Mouse (Mus musculus): ENCODE data around the gene Wdsub1. TPM values are rescaled to one million over a fixed set of nuclear protein-coding genes. Genes with fewer than 3 reads are reported as not detected.

Wdsub1 gene
- polyA plus RNA-seq, 2 experiments from 2014 or later: 3.8 to 4.6 TPM

DNA sequence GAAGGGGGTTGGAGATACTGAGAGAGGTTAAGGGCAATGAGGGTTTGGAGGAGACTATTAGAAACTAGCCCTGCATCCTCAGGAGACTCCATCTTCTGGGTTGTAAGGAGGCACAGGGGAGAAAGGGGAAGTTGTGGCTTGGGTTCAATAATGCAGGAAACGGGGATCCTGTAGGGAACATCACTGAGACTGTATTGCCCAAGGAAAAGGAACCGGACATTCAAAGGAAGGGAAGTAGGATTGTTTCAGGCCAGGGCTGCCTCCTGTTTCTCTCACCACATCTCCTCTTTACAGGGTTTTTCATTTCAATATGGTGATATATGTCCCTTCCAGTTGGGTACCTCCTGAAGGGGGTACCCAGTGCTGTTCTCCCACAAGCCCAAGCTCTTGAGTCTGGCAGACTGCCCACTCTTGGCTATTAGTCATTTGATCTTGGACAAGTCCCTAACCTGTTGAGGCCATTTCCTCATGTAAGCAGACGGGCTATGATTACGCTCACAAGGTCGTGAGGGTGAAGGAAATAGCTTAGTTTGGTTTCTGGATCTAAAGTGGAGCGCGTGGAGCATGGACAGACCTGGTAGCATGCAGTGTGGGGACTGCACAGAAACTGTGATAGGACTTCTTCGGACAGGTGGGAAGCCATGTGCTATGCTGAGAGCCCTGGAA, 79.5 kb downstream of the Wdsub1 start:
- ATAC-seq: no peak

All from activated CD4-positive, CD25-positive, alpha-beta regulatory T cell, adult 4 months (primary cell).